Mouse (Mus musculus) liver, embryonic 11.5 days (tissue): Measurements from ENCODE around the gene Gm13078. TPM values are rescaled to one million over a fixed set of nuclear protein-coding genes. Genes with fewer than 3 reads are reported as not detected.

ENCODE experiments used
- ATAC-seq: fragments of 200-750 bp; cut with Nextera tagmentation; replicated peaks from 2 replicates; pipeline ENCODE4 v1.8.0; 2017; ENCODE audit warnings: moderate number of reproducible peaks, mild to moderate bottlenecking, moderate TSS enrichment, moderate library complexity; ENCODE audit not compliant: low FRiP score
- DNase-seq: peaks from one replicate; pipeline ENCODE4 v3.0.0-alpha.2; 2017; ENCODE audit warnings: low spot score
- H3K27ac ChIP-seq: fragments of 300-500 bp; sonication (generic); 2 replicates; pipeline ENCODE4 v1.5.1; 2014; ENCODE audit warnings: mild to moderate bottlenecking, low read depth, low read length, control low read depth
- H3K27me3 ChIP-seq: fragments of 300-500 bp; sonication (generic); replicated peaks from 2 replicates; pipeline ENCODE4 v1.6.1; 2014; ENCODE audit warnings: low read length, mixed read lengths; ENCODE audit not compliant: control insufficient read depth, insufficient read depth
- H3K36me3 ChIP-seq: fragments of 300-500 bp; sonication (generic); 2 replicates; pipeline ENCODE4 v1.6.1; 2014; ENCODE audit warnings: mild to moderate bottlenecking, low read length, moderate library complexity, mixed read lengths; ENCODE audit not compliant: control insufficient read depth, insufficient read depth
- H3K4me1 ChIP-seq: fragments of 300-500 bp; sonication (generic); replicated peaks from 2 replicates; pipeline ENCODE4 v1.6.1; 2014; ENCODE audit warnings: low read length, mixed read lengths; ENCODE audit not compliant: control insufficient read depth, insufficient read depth
- H3K4me2 ChIP-seq: fragments of 300-500 bp; sonication (generic); 2 replicates; pipeline ENCODE4 v1.6.1; 2014; ENCODE audit warnings: mild to moderate bottlenecking, control low read depth, moderate library complexity
- H3K4me3 ChIP-seq: fragments of 300-500 bp; sonication (generic); 2 replicates; pipeline ENCODE4 v1.5.1; 2014; ENCODE audit warnings: low read depth, low read length, control low read depth
- H3K9ac ChIP-seq: fragments of 300-500 bp; sonication (generic); 2 replicates; pipeline ENCODE4 v1.6.1; 2014; ENCODE audit warnings: low read depth, low read length, control low read depth
- H3K9me3 ChIP-seq: fragments of 300-500 bp; sonication (generic); 2 replicates; pipeline ENCODE4 v1.6.1; 2016; ENCODE audit warnings: low read length, inconsistent platforms, mixed read lengths; ENCODE audit not compliant: control insufficient read depth
- WGBS: fragments of 180-500 bp; shearing (Covaris S2); extraction: QIAGEN DNeasy Blood & Tissue Kit; methylation state at CpG from one replicate; pipeline ENCODE4 v1.1.7; 2014; 5-methylcytosine and 5-hydroxymethylcytosine counted together
- polyA plus RNA-seq: library from polyadenylated mRNA; unstranded; fragments of >200 nt; fragmentation: Nextera tagmentation; extraction: Ambion mirVana; gene quantifications from 2 replicates; pipeline ENCODE4 v1.2.1, GENCODE M21; 2014

The Gm13078 gene
- polyA plus RNA-seq, result not detected in 2 replicates

DNA sequence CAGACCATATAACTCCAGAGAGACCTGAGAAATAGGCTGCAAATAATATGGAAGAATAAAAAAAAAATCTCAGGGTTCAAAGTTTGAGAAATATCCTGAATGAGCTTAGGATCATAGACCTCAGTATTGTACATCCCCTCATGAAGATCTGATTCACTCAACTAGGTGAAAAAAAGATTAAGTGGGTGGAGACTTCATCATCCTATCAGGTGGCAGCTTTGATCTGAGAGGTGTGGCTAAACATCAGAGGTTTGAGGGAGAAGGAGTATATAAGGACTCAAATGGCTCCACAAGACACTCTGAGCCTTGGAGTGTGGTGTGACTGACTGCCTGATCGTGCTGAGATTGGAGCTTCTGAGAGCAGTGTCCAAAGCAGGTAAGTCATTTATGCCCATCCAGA, at the start of gene Gm13078:
Gm13078 (plus strand) TSS at position 301 of the 400 bp plus-strand sequence.
- Histone ChIP-seq H3K36me3 (no peaks in the 10 kb centered on the region), H3K4me1 (no peaks in the 10 kb centered on the region), H3K9me3 (peaks cover 6% of the 10 kb centered on the region; the same call in 1 of the 2 replicates), H3K9ac (no peak within 1 kb of the TSS), H3K4me3 (no peak within 1 kb of the TSS), H3K4me2 (no peak within 1 kb of the TSS), H3K27ac (no peak within 1 kb of the TSS), H3K27me3 (no peaks in the 10 kb centered on the region)
- no peak for ATAC-seq
- no peak for DNase-seq
- 81% methylated on average over 1 of the region's 1 CpGs for WGBS

- WGBS, result 66% methylated on average over 2 of the region's 2 CpGs
- Histone ChIP-seq H3K27ac (no peak within 1 kb of the TSS), H3K27me3 (no peaks in the 10 kb centered on the region), H3K4me1 (no peaks in the 10 kb centered on the region), H3K9ac (no peak within 1 kb of the TSS), H3K9me3 (peaks cover 10% of the 10 kb centered on the region), H3K36me3 (no peaks in the 10 kb centered on the region), H3K4me3 (no peak within 1 kb of the TSS), H3K4me2 (no peak within 1 kb of the TSS)
- ATAC-seq, result no peak
- DNase-seq, result no peak
Observed at GRCm38 (mm10) chr4:143702611-143703010, 16.6 kb upstream of the Gm13078 start, which contains the start of gene Gm13089. Gene Gm13089 (minus strand): TSS chr4:143702711.

Other genes with a start within 250 kb of the Gm13078 start
- not detected in 2 replicates for gene Gm13043, start 208.1 kb upstream of the Gm13078 start, polyA plus RNA-seq
- gene Gm13040, start 183.5 kb upstream of the Gm13078 start, polyA plus RNA-seq, result not detected in 2 replicates
- gene BC080695, start 167.8 kb upstream of the Gm13078 start, polyA plus RNA-seq, result not detected in 2 replicates
- gene Gm13057, start 167.7 kb upstream of the Gm13078 start, polyA plus RNA-seq, result not detected in 2 replicates
- not detected in 2 replicates for gene Gm13083, start 104.5 kb upstream of the Gm13078 start, polyA plus RNA-seq
- not detected in 2 replicates for gene Gm13088, start 62.2 kb upstream of the Gm13078 start, polyA plus RNA-seq
- not detected in 2 replicates for gene Gm13089, start 16.7 kb upstream of the Gm13078 start, polyA plus RNA-seq
- not detected in 2 replicates for gene Gm13023, start 69.9 kb downstream of the Gm13078 start, polyA plus RNA-seq
- gene Gm13084, start 96.6 kb downstream of the Gm13078 start, polyA plus RNA-seq, result not detected in 2 replicates
- gene Gm13103, start 127.0 kb downstream of the Gm13078 start, polyA plus RNA-seq, result not detected in 2 replicates
- not detected in 2 replicates for gene Pramef6, start 180.9 kb downstream of the Gm13078 start, polyA plus RNA-seq
- not detected in 2 replicates for gene Pramef25, start 231.6 kb downstream of the Gm13078 start, polyA plus RNA-seq
- gene Gm13101, start 247.5 kb downstream of the Gm13078 start, polyA plus RNA-seq, result not detected in 2 replicates